Mouse (Mus musculus): Measurements from ENCODE around the gene Nr4a1. TPM values are rescaled to one million over a fixed set of nuclear protein-coding genes. Genes with fewer than 3 reads are reported as not detected.
A peak's percentile ranks its signal among the peaks of the same experiment; 100 is the strongest.

Gene Nr4a1
- polyA plus RNA-seq, 1 experiment from 2014 or later, result 5.9 TPM

DNA sequence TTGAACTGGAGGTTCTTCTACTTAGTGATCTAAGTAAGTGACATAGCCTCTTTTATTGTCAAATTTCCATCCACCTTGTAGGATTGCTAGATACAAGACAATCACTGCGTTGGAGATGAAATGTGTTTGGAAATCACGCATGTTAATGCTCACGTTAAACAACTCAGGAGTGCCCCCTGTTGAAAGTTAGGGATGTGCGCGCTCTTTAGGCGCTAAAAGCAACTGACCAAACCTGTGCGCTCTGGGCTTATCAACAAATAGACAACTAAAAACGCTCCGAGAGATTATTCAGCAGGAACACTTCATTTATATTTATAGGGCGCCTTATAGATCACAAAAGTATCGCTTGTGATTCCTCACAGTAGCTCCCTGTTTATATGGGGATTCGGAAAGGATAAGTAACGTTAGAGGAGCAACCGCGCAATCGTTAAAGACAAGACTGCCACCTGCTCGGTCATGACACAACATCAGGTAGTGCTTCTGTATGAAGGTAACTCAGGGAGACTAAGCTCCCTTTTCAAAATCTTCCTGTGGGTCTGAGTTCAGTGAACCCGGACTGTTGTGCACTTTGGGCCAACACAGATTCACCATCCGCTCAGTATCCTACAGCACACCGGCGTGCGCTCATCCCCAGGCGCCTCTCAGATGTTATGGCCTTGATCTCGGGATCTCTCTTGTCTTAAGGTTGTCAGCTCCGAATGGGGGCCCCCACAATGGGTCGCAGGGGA lies 29.3 kb downstream of the Nr4a1 start:
- peak; percentile 81 for TF ChIP-seq CTCF (IDR thresholded peaks at IDR 0.05; ENCODE audit: low read depth)

DNA sequence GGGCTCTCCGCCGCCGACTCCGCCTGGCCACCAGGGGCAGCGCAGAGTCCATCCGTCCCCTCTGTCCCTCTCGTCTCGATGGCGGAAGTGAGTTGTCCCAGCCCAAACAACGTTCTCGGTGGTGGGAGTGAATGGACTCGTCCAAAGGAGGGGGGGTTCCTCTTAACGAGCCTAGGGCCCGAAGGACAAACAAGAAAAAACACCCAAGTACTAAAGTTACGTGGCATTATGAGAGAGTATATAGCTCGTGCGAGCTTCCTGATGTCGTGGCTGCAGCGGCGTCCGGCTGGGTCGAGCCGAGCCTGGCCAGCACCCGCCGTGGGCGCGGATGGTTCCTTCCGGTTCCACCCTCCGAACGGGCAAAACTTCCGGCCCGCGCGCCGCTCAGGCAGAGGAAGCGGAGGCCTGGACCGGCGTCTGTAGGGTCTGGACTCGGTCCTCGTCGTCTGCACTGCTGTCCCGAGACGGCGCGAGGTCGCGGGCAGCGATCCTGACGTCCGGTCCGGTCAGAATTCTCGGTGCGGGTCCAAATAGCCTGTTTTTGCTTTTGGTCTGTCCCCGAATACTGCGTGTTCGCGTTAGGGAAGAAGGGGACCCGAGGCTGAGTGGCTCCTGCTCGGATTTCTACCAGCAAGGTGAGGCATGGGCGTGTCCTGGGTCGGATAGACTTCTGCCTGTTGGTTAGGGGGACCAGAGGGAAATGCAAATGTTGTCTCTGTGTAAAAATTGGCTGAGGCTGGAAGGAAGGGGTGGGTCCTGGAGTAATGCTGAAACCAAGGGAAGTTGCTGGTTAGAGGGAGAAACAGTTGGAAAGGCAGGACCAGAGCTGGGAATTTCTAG lies 30.1 kb downstream of the Nr4a1 start, which contains the start of gene Atg101:
Atg101 (plus strand) TSS at position 362 of the 840 bp plus-strand sequence.
- H3K36me3 ChIP-seq (ENCODE audit: control insufficient read depth, insufficient read depth), result peaks cover 28% of the 10 kb centered on the region
- under 1% methylated on average over 61 of the region's 61 CpGs for WGBS

More for the DNA sequence above, 29.3 kb downstream of the Nr4a1 start:
- under 1% methylated on average over 26 of the region's 26 CpGs for WGBS
- peak overlapping the region; percentile 73 for H3K9ac ChIP-seq (ENCODE audit: low read depth, low read length)
- no peaks in the 10 kb centered on the region for H3K27me3 ChIP-seq (replicated peaks; ENCODE audit: control insufficient read depth, insufficient read depth, low read length)
- H3K9me3 ChIP-seq (ENCODE audit: control insufficient read depth), result no peaks in the 10 kb centered on the region
- H3K4me2 ChIP-seq (replicated peaks; ENCODE audit: low read depth), result peak overlapping the region; percentile 85
- H3K4me1 ChIP-seq (replicated peaks; ENCODE audit: control insufficient read depth, insufficient read depth, low read length), result 0 out of 2 replicates have a peak, but pooled peaks cover 7% of the 10 kb centered on the region
- peaks cover 20% of the 10 kb centered on the region for H3K36me3 ChIP-seq (ENCODE audit: control insufficient read depth, insufficient read depth)
- H3K4me3 ChIP-seq (ENCODE audit: low read depth, low read length), result peak overlapping the region; percentile 72
- ATAC-seq, result no peak
- H3K27ac ChIP-seq (ENCODE audit: low read depth, low read length), result 0 out of 2 replicates have a peak overlapping the region, but pooled peaks have one; percentile 47

DNA sequence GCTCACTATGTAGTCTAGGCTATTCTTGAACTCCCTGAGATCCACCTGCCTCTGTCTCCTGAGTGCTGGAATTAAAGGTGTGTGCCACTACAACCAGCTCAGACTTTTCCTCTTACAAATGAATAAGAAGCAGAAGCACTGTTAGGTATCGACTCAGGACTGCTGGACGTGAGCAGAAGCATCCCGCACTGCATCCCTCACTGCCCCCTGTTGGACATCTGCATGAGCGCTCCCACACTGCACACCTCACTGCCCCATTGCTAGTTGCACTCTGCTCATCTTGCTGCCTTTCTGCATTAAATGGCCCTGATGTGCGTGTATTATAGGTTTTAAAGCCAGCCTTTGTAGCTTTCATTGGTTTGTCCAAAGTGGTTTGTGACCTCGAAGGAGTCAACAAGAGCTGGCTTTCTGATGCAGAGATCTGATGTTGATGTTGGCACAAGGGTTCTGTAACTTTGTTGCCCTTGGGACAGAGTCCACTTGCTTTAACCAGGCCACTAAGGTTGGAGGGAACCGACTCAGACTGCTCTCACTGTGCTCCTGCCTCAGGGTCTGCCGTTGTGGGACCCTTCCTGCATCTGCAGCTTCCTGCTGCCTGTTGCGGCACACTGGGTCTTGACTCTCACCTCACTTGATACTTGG lies 32.2 kb downstream of the Nr4a1 start:
- H3K4me2 ChIP-seq (replicated peaks; ENCODE audit: low read depth), result no peak overlapping the region
- ATAC-seq, result no peak
- no peak overlapping the region for H3K27ac ChIP-seq (ENCODE audit: low read depth, low read length)
- H3K27me3 ChIP-seq (replicated peaks; ENCODE audit: control insufficient read depth, insufficient read depth, low read length), result no peaks in the 10 kb centered on the region
- peak; percentile 77 for TF ChIP-seq CTCF (IDR thresholded peaks at IDR 0.05; ENCODE audit: low read depth)
- no peak overlapping the region for H3K4me3 ChIP-seq (ENCODE audit: low read depth, low read length)
- H3K9ac ChIP-seq (ENCODE audit: low read depth, low read length), result no peak overlapping the region
- peaks cover 49% of the 10 kb centered on the region for H3K36me3 ChIP-seq (ENCODE audit: control insufficient read depth, insufficient read depth)
- 66% methylated on average over 9 of the region's 9 CpGs for WGBS
- 0 out of 2 replicates have a peak, but pooled peaks cover 7% of the 10 kb centered on the region for H3K4me1 ChIP-seq (replicated peaks; ENCODE audit: control insufficient read depth, insufficient read depth, low read length)
- no peaks in the 10 kb centered on the region for H3K9me3 ChIP-seq (ENCODE audit: control insufficient read depth)

More for the DNA sequence above, 30.1 kb downstream of the Nr4a1 start, which contains the start of gene Atg101:
- H3K27me3 ChIP-seq (replicated peaks; ENCODE audit: control insufficient read depth, insufficient read depth, low read length), result no peaks in the 10 kb centered on the region
- no peaks in the 10 kb centered on the region for H3K9me3 ChIP-seq (ENCODE audit: control insufficient read depth)
- H3K27ac ChIP-seq (ENCODE audit: low read depth, low read length), result peak within 1 kb of the TSS; percentile 61
- peak within 1 kb of the TSS; percentile 72 for H3K4me3 ChIP-seq (ENCODE audit: low read depth, low read length)
- peak; percentile 95 for TF ChIP-seq CTCF (IDR thresholded peaks at IDR 0.05; ENCODE audit: low read depth)
- H3K9ac ChIP-seq (ENCODE audit: low read depth, low read length), result peak within 1 kb of the TSS; percentile 73
- peak within 1 kb of the TSS; percentile 85 for H3K4me2 ChIP-seq (replicated peaks; ENCODE audit: low read depth)
- peak; percentile 92 for ATAC-seq
- 0 out of 2 replicates have a peak, but pooled peaks cover 7% of the 10 kb centered on the region for H3K4me1 ChIP-seq (replicated peaks; ENCODE audit: control insufficient read depth, insufficient read depth, low read length)

DNA sequence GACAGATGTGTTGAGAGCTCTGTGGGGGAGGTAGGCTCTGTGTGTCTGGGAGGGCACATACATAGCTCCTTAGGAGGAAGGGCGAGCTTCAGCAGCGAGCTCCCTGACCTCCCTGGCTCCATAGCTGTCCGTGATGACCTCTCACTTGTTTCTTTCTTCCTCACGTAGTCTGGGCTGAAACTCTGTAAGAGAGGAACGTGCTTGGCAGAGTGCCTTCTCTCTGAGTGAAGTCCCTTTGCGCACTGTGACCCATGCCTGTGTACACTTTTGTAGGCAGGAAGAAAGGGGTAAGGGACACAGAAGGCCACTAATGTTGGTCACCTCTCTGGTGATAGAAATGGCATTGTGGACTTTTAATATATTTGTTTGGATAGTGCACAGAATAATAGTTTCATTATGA lies 33.3 kb downstream of the Nr4a1 start:
- peaks cover 52% of the 10 kb centered on the region for H3K36me3 ChIP-seq (ENCODE audit: control insufficient read depth, insufficient read depth)
- no peaks in the 10 kb centered on the region for H3K9me3 ChIP-seq (ENCODE audit: control insufficient read depth)
- no peak overlapping the region for H3K9ac ChIP-seq (ENCODE audit: low read depth, low read length)
- 93% methylated on average over 6 of the region's 6 CpGs for WGBS
- H3K4me1 ChIP-seq (replicated peaks; ENCODE audit: control insufficient read depth, insufficient read depth, low read length), result 0 out of 2 replicates have a peak, but pooled peaks cover 7% of the 10 kb centered on the region
- no peak overlapping the region for H3K4me2 ChIP-seq (replicated peaks; ENCODE audit: low read depth)
- no peak for TF ChIP-seq CTCF (IDR thresholded peaks at IDR 0.05; ENCODE audit: low read depth)
- H3K4me3 ChIP-seq (ENCODE audit: low read depth, low read length), result no peak overlapping the region
- ATAC-seq, result no peak
- H3K27me3 ChIP-seq (replicated peaks; ENCODE audit: control insufficient read depth, insufficient read depth, low read length), result no peaks in the 10 kb centered on the region
- no peak overlapping the region for H3K27ac ChIP-seq (ENCODE audit: low read depth, low read length)

DNA sequence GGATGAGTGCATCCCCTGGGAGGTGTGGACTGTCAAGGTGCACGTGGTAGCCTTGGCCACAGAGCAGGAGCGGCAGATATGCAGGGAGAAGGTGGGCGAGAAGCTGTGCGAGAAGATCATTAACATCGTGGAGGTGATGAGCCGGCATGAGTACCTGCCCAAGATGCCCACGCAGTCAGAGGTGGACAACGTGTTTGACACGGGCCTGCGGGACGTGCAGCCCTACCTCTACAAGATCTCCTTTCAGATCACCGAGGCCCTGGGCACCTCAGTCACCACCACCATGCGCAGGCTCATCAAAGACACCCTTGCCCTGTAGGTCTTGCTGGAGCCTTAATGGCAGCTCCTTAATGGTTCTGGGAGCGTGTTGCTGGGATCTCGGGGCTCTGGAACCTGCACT lies 36.3 kb downstream of the Nr4a1 start:
- H3K9ac ChIP-seq (ENCODE audit: low read depth, low read length), result no peak overlapping the region
- H3K4me1 ChIP-seq (replicated peaks; ENCODE audit: control insufficient read depth, insufficient read depth, low read length), result no peaks in the 10 kb centered on the region
- H3K4me3 ChIP-seq (ENCODE audit: low read depth, low read length), result no peak overlapping the region
- no peak for TF ChIP-seq CTCF (IDR thresholded peaks at IDR 0.05; ENCODE audit: low read depth)
- no peak for ATAC-seq
- peaks cover 52% of the 10 kb centered on the region for H3K36me3 ChIP-seq (ENCODE audit: control insufficient read depth, insufficient read depth)
- H3K4me2 ChIP-seq (replicated peaks; ENCODE audit: low read depth), result no peak overlapping the region
- WGBS, result 96% methylated on average over 15 of the region's 15 CpGs
- H3K27ac ChIP-seq (ENCODE audit: low read depth, low read length), result no peak overlapping the region
- no peaks in the 10 kb centered on the region for H3K27me3 ChIP-seq (replicated peaks; ENCODE audit: control insufficient read depth, insufficient read depth, low read length)
- H3K9me3 ChIP-seq (ENCODE audit: control insufficient read depth), result no peaks in the 10 kb centered on the region
